Mouse (Mus musculus): ENCODE measurements around the gene Etfa. TPM values are rescaled to one million over a fixed set of nuclear protein-coding genes. Genes with fewer than 3 reads are reported as not detected.

Gene Etfa
- polyA plus RNA-seq, 1 experiment, result 48.5 TPM

GRCm38 (mm10) chr9:55429242-55429975 is 82.6 kb downstream of the Etfa start:
- DNase-seq (ENCODE audit: extremely low spot score in 1 of 2, low spot score in 1 of 2), result peak; percentile 40 to 85

- no peak for DNase-seq (ENCODE audit: extremely low spot score in 1 of 2, low spot score in 1 of 2)
Observed at GRCm38 (mm10) chr9:55425271-55425810, 86.7 kb downstream of the Etfa start.

- DNase-seq (ENCODE audit: extremely low spot score in 1 of 2, low spot score in 1 of 2), result no peak
Observed at GRCm38 (mm10) chr9:55423451-55424424, 88.3 kb downstream of the Etfa start.

GRCm38 (mm10) chr9:55421786-55422185 is 90.3 kb downstream of the Etfa start:
- DNase-seq (ENCODE audit: extremely low spot score in 1 of 2, low spot score in 1 of 2), result no peak

- DNase-seq (ENCODE audit: extremely low spot score in 1 of 2, low spot score in 1 of 2), result no peak
Observed at GRCm38 (mm10) chr9:55411154-55411553, 100.9 kb downstream of the Etfa start.

GRCm38 (mm10) chr9:55410430-55410829 is 101.6 kb downstream of the Etfa start:
- no peak for DNase-seq (ENCODE audit: extremely low spot score in 1 of 2, low spot score in 1 of 2)

GRCm38 (mm10) chr9:55409833-55410232 is 102.2 kb downstream of the Etfa start:
- no peak for DNase-seq (ENCODE audit: extremely low spot score in 1 of 2, low spot score in 1 of 2)

GRCm38 (mm10) chr9:55408851-55409250 is 103.2 kb downstream of the Etfa start:
- no peak for DNase-seq (ENCODE audit: extremely low spot score in 1 of 2, low spot score in 1 of 2)

- no peak for DNase-seq (ENCODE audit: extremely low spot score in 1 of 2, low spot score in 1 of 2)
Observed at GRCm38 (mm10) chr9:55406773-55407172, 105.3 kb downstream of the Etfa start.

- no peak for DNase-seq (ENCODE audit: extremely low spot score in 1 of 2, low spot score in 1 of 2)
Observed at GRCm38 (mm10) chr9:55404976-55405702, 106.9 kb downstream of the Etfa start.

Other genes starting within 250 kb of the Etfa start
- gene Nrg4, start 185.4 kb downstream of the Etfa start, polyA plus RNA-seq (2012; rRNA removed), result 1.7 and 1.8 TPM in 2 replicates
- gene Tmem266, start 185.3 kb downstream of the Etfa start, polyA plus RNA-seq (2012; rRNA removed), result 9.1 and 9.5 TPM in 2 replicates
- gene Isl2, start 26.4 kb upstream of the Etfa start, polyA plus RNA-seq (2012; rRNA removed), result not detected in 2 replicates

Data from frontal cortex, adult 2 months (tissue).